Mouse (Mus musculus): ENCODE results near the gene Slirp. TPM values are rescaled to one million over a fixed set of nuclear protein-coding genes. Genes with fewer than 3 reads are reported as not detected.

The Slirp gene
- polyA plus RNA-seq, 1 experiment, result 82.7 TPM

- Histone ChIP-seq H3K4me3 (replicated peaks; ENCODE audit: insufficient read depth, low read depth, low read length) (peak overlapping the region; percentile 96), H3K4me1 (ENCODE audit: control insufficient read depth, insufficient read depth, low read length) (no peaks in the 10 kb centered on the region; the same call in 1 of the 2 replicates), H3K27me3 (ENCODE audit: control insufficient read depth, insufficient read depth, low read length) (no peaks in the 10 kb centered on the region), H3K27ac (ENCODE audit: insufficient read depth, low read length) (no peak overlapping the region)
- under 1% methylated on average over 33 of the region's 33 CpGs for WGBS
- no peak for DNase-seq
- TF ChIP-seq CTCF (IDR thresholded peaks at IDR 0.05; ENCODE audit: borderline replicate concordance, insufficient read depth, low read depth, low read length) (no peak), POLR2A (IDR thresholded peaks at IDR 0.05; ENCODE audit: borderline replicate concordance, insufficient read depth, low read length) (no peak)
Observed at GRCm38 (mm10) chr12:87443115-87443699, 489 bp upstream of the Slirp start.

GRCm38 (mm10) chr12:87444211-87444610, 515 bp downstream of the Slirp start:
- DNase-seq, result no peak
- WGBS, result 3% methylated on average over 16 of the region's 16 CpGs
- Histone ChIP-seq H3K27ac (ENCODE audit: insufficient read depth, low read length) (no peak overlapping the region), H3K4me3 (replicated peaks; ENCODE audit: insufficient read depth, low read depth, low read length) (peak overlapping the region; percentile 96), H3K27me3 (ENCODE audit: control insufficient read depth, insufficient read depth, low read length) (no peaks in the 10 kb centered on the region), H3K4me1 (ENCODE audit: control insufficient read depth, insufficient read depth, low read length) (no peaks in the 10 kb centered on the region; the same call in 1 of the 2 replicates)
- TF ChIP-seq POLR2A (IDR thresholded peaks at IDR 0.05; ENCODE audit: borderline replicate concordance, insufficient read depth, low read length), result no peak
- no peak for TF ChIP-seq CTCF (IDR thresholded peaks at IDR 0.05; ENCODE audit: borderline replicate concordance, insufficient read depth, low read depth, low read length)

- no peaks in the 10 kb centered on the region for H3K27me3 ChIP-seq (ENCODE audit: control insufficient read depth, insufficient read depth, low read length)
- no peaks in the 10 kb centered on the region for H3K4me1 ChIP-seq (ENCODE audit: control insufficient read depth, insufficient read depth, low read length)
- no peak for DNase-seq
- 84% methylated on average over 9 of the region's 9 CpGs for WGBS
- H3K4me3 ChIP-seq (replicated peaks; ENCODE audit: insufficient read depth, low read depth, low read length), result no peak overlapping the region
- no peak overlapping the region for H3K27ac ChIP-seq (ENCODE audit: insufficient read depth, low read length)
- no peak for TF ChIP-seq POLR2A (IDR thresholded peaks at IDR 0.05; ENCODE audit: borderline replicate concordance, insufficient read depth, low read length)
- no peak for TF ChIP-seq CTCF (IDR thresholded peaks at IDR 0.05; ENCODE audit: borderline replicate concordance, insufficient read depth, low read depth, low read length)
Observed at GRCm38 (mm10) chr12:87449456-87449855, 5.8 kb downstream of the Slirp start.

GRCm38 (mm10) chr12:87464678-87465297, 21.1 kb downstream of the Slirp start:
- H3K4me3 ChIP-seq (replicated peaks; ENCODE audit: insufficient read depth, low read depth, low read length), result no peak overlapping the region
- H3K4me1 ChIP-seq (ENCODE audit: control insufficient read depth, insufficient read depth, low read length), result no peaks in the 10 kb centered on the region
- no peak for TF ChIP-seq POLR2A (IDR thresholded peaks at IDR 0.05; ENCODE audit: borderline replicate concordance, insufficient read depth, low read length)
- TF ChIP-seq CTCF (IDR thresholded peaks at IDR 0.05; ENCODE audit: borderline replicate concordance, insufficient read depth, low read depth, low read length), result no peak
- no peak overlapping the region for H3K27ac ChIP-seq (ENCODE audit: insufficient read depth, low read length)
- no peak for DNase-seq
- WGBS, result 91% methylated on average over 6 of the region's 6 CpGs
- no peaks in the 10 kb centered on the region for H3K27me3 ChIP-seq (ENCODE audit: control insufficient read depth, insufficient read depth, low read length)

- DNase-seq, result no peak
- Histone ChIP-seq H3K27ac (ENCODE audit: insufficient read depth, low read length) (no peak overlapping the region), H3K4me3 (replicated peaks; ENCODE audit: insufficient read depth, low read depth, low read length) (peak overlapping the region; percentile 96), H3K4me1 (ENCODE audit: control insufficient read depth, insufficient read depth, low read length) (peaks cover 3% of the 10 kb centered on the region), H3K27me3 (ENCODE audit: control insufficient read depth, insufficient read depth, low read length) (no peaks in the 10 kb centered on the region)
- 76% methylated on average over 7 of the region's 7 CpGs for WGBS
- TF ChIP-seq POLR2A (IDR thresholded peaks at IDR 0.05; ENCODE audit: borderline replicate concordance, insufficient read depth, low read length) (no peak), CTCF (IDR thresholded peaks at IDR 0.05; ENCODE audit: borderline replicate concordance, insufficient read depth, low read depth, low read length) (no peak)
Observed at GRCm38 (mm10) chr12:87470263-87471136, 26.8 kb downstream of the Slirp start.

- Histone ChIP-seq H3K27me3 (ENCODE audit: control insufficient read depth, insufficient read depth, low read length) (no peaks in the 10 kb centered on the region), H3K4me3 (replicated peaks; ENCODE audit: insufficient read depth, low read depth, low read length) (peak overlapping the region; percentile 96), H3K4me1 (ENCODE audit: control insufficient read depth, insufficient read depth, low read length) (peaks cover 3% of the 10 kb centered on the region), H3K27ac (ENCODE audit: insufficient read depth, low read length) (peak overlapping the region; percentile 93)
- WGBS, result 0% methylated on average over 19 of the region's 19 CpGs
- DNase-seq, result no peak
- no peak for TF ChIP-seq POLR2A (IDR thresholded peaks at IDR 0.05; ENCODE audit: borderline replicate concordance, insufficient read depth, low read length)
- TF ChIP-seq CTCF (IDR thresholded peaks at IDR 0.05; ENCODE audit: borderline replicate concordance, insufficient read depth, low read depth, low read length), result no peak
Observed at GRCm38 (mm10) chr12:87471421-87471963, 27.8 kb downstream of the Slirp start.

GRCm38 (mm10) chr12:87471964-87472786, 28.5 kb downstream of the Slirp start, which contains the start of gene Snw1:
Snw1 (minus strand) TSS chr12:87472274.
- peak within 1 kb of the TSS; percentile 93 for H3K27ac ChIP-seq (ENCODE audit: insufficient read depth, low read length)
- DNase-seq, result peak; percentile 93 to 95
- H3K27me3 ChIP-seq (ENCODE audit: control insufficient read depth, insufficient read depth, low read length), result no peaks in the 10 kb centered on the region
- TF ChIP-seq POLR2A (IDR thresholded peaks at IDR 0.05; ENCODE audit: borderline replicate concordance, insufficient read depth, low read length) (peak; percentile 71; the same call in 1 of the 2 replicates), CTCF (IDR thresholded peaks at IDR 0.05; ENCODE audit: borderline replicate concordance, insufficient read depth, low read depth, low read length) (no peak)
- H3K4me1 ChIP-seq (ENCODE audit: control insufficient read depth, insufficient read depth, low read length), result peaks cover 3% of the 10 kb centered on the region
- WGBS, result 3% methylated on average over 44 of the region's 45 CpGs
- H3K4me3 ChIP-seq (replicated peaks; ENCODE audit: insufficient read depth, low read depth, low read length), result peak within 1 kb of the TSS; percentile 96

Measured in cerebellum, adult 2 months (tissue).